Mouse (Mus musculus): ENCODE results near the gene Sdccag8. TPM values are rescaled to one million over a fixed set of nuclear protein-coding genes. Genes with fewer than 3 reads are reported as not detected.

The Sdccag8 gene
- polyA plus RNA-seq, 1 experiment from 2014 or later: 6.4 TPM

DNA sequence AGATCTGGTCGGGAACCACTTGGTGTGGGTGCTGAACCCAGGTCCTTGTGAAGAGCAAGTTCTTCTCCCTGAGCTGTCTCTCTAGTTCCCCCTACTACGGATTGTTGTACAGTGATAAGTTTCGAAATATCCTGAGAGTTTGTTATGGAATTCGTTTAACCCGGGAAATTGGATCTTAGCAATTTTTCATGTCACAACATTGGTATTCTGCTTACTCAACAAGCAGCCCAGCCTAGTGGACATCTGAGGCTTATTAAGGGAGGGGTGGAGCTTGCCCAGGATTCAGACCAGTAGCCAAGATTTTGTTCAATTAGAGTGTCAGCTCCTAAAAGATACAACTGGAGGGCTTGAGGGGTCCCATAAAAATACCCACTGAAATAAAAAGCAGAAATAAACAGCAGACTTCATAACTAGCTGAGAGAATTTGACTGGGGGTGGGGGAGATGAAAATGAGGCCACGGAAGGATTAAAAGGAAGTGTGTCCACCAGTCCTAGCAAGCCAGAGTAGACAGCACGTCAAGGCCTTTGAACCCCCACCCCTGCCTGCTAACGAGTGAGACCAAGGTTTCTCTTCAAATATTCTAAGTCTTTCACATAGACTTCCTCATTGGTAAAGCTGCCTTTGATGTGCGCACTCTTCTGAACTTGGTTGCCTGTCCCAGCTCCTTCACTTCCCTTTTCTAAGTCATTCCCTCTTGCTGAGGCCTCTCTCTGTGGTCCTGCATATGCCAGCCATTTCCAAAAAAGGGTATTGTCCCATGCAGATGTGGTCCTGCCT is 38.5 kb downstream of the Sdccag8 start:
- Histone ChIP-seq H3K27ac (replicated peaks) (no peak overlapping the region), H3K4me1 (replicated peaks; ENCODE audit: control insufficient read depth, insufficient read depth) (no peaks in the 10 kb centered on the region), H3K36me3 (ENCODE audit: control insufficient read depth, insufficient read depth, low read length) (no peaks in the 10 kb centered on the region), H3K4me3 (ENCODE audit: low read depth, low read length) (no peak overlapping the region), H3K4me2 (replicated peaks; ENCODE audit: low read depth) (no peak overlapping the region), H3K9ac (ENCODE audit: low read length) (no peak overlapping the region), H3K27me3 (ENCODE audit: control insufficient read depth, insufficient read depth, low read length) (no peaks in the 10 kb centered on the region), H3K9me3 (ENCODE audit: control insufficient read depth, low read length) (no peaks in the 10 kb centered on the region)
- TF ChIP-seq EP300 (optimal IDR thresholded peaks at IDR 0.05) (no peak), CTCF (IDR thresholded peaks at IDR 0.05; ENCODE audit: low read depth) (no peak)
- ATAC-seq (ENCODE audit: low FRiP score, low TSS enrichment) (no peak), DNase-seq (ENCODE audit: low spot score) (no peak)
- WGBS: 79% methylated on average over 9 of the region's 9 CpGs

DNA sequence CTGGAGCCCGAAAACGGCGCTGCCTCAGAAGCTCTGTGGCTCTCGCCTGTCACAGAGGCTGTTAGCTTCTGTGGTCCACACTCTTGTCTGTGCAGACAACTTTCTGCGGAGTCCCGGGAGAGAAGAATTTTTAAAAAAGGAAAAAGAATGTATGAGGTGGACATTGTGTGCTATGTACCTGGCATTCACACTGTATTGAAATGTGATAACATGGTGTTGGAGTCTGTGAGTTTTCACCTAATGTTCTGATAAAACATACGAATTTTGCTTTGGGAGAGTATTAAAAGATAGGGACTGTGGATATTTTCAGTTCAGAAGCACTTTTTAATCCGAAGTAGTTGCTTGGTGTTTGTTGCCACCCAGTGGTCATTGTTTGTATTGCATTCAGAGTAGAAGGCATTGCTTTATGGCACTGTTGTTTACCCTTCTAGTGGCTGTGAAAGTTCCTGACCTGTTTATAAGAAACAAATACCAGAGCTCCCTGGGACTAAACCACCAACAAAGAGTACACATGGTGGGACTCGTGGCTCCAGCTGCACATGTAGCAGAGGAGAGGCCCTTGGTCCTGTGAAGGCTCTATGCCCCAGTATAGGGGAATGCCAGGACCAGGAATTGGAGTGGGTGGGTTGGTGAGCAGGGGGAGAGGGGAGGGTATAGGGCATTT is 47.7 kb downstream of the Sdccag8 start:
- TF ChIP-seq EP300 (optimal IDR thresholded peaks at IDR 0.05): no peak
- TF ChIP-seq CTCF (IDR thresholded peaks at IDR 0.05; ENCODE audit: low read depth): peak; percentile 93
- no peak for ATAC-seq (ENCODE audit: low FRiP score, low TSS enrichment)
- 56% methylated on average over 9 of the region's 9 CpGs for WGBS
- no peaks in the 10 kb centered on the region for H3K27me3 ChIP-seq (ENCODE audit: control insufficient read depth, insufficient read depth, low read length)
- H3K36me3 ChIP-seq (ENCODE audit: control insufficient read depth, insufficient read depth, low read length): no peaks in the 10 kb centered on the region
- H3K4me1 ChIP-seq (replicated peaks; ENCODE audit: control insufficient read depth, insufficient read depth): no peaks in the 10 kb centered on the region
- peak; percentile 40 for DNase-seq (ENCODE audit: low spot score)
- no peaks in the 10 kb centered on the region for H3K9me3 ChIP-seq (ENCODE audit: control insufficient read depth, low read length)
- H3K9ac ChIP-seq (ENCODE audit: low read length): no peak overlapping the region
- H3K4me3 ChIP-seq (ENCODE audit: low read depth, low read length): no peak overlapping the region
- no peak overlapping the region for H3K27ac ChIP-seq (replicated peaks)
- H3K4me2 ChIP-seq (replicated peaks; ENCODE audit: low read depth): no peak overlapping the region

DNA sequence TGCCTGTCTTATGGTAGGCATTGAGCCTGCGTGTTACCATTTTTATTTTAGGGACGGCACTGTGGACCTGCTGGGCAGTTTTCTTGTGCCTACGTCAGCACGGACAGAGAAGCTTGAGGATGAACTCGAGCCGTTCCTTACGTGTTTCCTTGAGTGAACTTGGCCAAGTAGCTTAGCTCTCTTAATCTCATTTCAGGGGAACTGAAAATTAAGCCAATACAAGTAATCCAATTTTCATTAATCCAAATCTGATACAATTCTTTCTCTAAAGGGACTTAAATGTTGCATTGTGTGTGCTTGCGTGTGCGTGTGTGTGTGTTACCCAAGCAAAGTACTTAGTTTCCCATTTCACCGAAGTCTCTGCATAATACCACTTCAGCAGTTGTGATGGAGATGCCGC is 56.0 kb downstream of the Sdccag8 start:
- Histone ChIP-seq H3K4me1 (replicated peaks; ENCODE audit: control insufficient read depth, insufficient read depth) (no peaks in the 10 kb centered on the region), H3K4me2 (replicated peaks; ENCODE audit: low read depth) (no peak overlapping the region), H3K36me3 (ENCODE audit: control insufficient read depth, insufficient read depth, low read length) (peaks cover 5% of the 10 kb centered on the region; the same call in 1 of the 2 replicates), H3K9me3 (ENCODE audit: control insufficient read depth, low read length) (no peaks in the 10 kb centered on the region), H3K9ac (ENCODE audit: low read length) (no peak overlapping the region), H3K27me3 (ENCODE audit: control insufficient read depth, insufficient read depth, low read length) (no peaks in the 10 kb centered on the region), H3K27ac (replicated peaks) (no peak overlapping the region), H3K4me3 (ENCODE audit: low read depth, low read length) (no peak overlapping the region)
- ATAC-seq (ENCODE audit: low FRiP score, low TSS enrichment): no peak
- no peak for DNase-seq (ENCODE audit: low spot score)
- WGBS: 91% methylated on average over 11 of the region's 11 CpGs
- TF ChIP-seq CTCF (IDR thresholded peaks at IDR 0.05; ENCODE audit: low read depth): no peak
- TF ChIP-seq EP300 (optimal IDR thresholded peaks at IDR 0.05): no peak

DNA sequence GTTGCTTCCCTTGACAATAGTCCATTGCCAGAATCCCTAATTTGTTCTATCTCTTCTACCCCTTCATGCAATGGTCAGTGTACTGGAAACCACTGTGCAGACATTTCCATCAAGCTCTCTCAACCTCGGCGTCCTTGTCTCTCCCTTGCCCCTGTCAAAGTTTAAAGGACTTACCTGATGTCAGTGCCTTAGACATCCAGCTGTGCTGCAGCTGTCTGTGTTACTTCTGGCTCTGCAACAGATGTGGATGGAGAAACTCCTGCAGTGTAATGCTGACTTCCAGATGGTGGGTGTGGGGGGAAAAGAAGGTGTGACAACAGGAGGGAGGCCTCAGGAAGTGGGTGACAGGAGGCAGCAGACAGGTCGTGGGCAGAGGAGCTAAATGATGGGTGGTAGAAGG is 57.5 kb downstream of the Sdccag8 start:
- H3K36me3 ChIP-seq (ENCODE audit: control insufficient read depth, insufficient read depth, low read length): peaks cover 5% of the 10 kb centered on the region; the same call in 1 of the 2 replicates
- H3K4me2 ChIP-seq (replicated peaks; ENCODE audit: low read depth): no peak overlapping the region
- ATAC-seq (ENCODE audit: low FRiP score, low TSS enrichment) (no peak), DNase-seq (ENCODE audit: low spot score) (no peak)
- WGBS: 36% methylated on average over 3 of the region's 3 CpGs
- no peaks in the 10 kb centered on the region for H3K27me3 ChIP-seq (ENCODE audit: control insufficient read depth, insufficient read depth, low read length)
- no peak overlapping the region for H3K9ac ChIP-seq (ENCODE audit: low read length)
- no peak overlapping the region for H3K27ac ChIP-seq (replicated peaks)
- no peaks in the 10 kb centered on the region for H3K9me3 ChIP-seq (ENCODE audit: control insufficient read depth, low read length)
- no peak overlapping the region for H3K4me3 ChIP-seq (ENCODE audit: low read depth, low read length)
- H3K4me1 ChIP-seq (replicated peaks; ENCODE audit: control insufficient read depth, insufficient read depth): no peaks in the 10 kb centered on the region
- TF ChIP-seq CTCF (IDR thresholded peaks at IDR 0.05; ENCODE audit: low read depth) (no peak), EP300 (optimal IDR thresholded peaks at IDR 0.05) (no peak)

DNA sequence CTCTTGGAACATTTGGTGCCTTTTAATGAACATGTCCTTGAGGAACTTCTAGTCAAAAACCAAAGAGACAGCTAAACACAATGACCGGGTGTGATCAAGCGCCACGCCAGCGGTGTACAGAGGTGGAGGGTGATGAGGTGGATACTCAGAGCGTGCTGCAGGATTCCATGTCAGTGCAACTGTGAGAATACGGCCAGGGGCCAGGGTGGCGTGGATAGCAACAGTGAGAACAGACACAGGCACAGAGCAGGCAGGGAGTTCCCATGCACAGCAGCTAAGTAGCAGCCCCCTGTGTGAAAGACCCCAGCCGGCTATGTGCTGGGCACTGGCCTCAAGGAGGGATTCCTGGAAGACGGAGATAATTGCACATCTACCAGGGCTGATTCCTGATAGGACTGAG is 59.0 kb downstream of the Sdccag8 start:
- H3K9me3 ChIP-seq (ENCODE audit: control insufficient read depth, low read length): no peaks in the 10 kb centered on the region
- no peak overlapping the region for H3K4me2 ChIP-seq (replicated peaks; ENCODE audit: low read depth)
- no peak overlapping the region for H3K9ac ChIP-seq (ENCODE audit: low read length)
- peaks cover 5% of the 10 kb centered on the region; the same call in 1 of the 2 replicates for H3K36me3 ChIP-seq (ENCODE audit: control insufficient read depth, insufficient read depth, low read length)
- TF ChIP-seq CTCF (IDR thresholded peaks at IDR 0.05; ENCODE audit: low read depth): no peak
- no peak for TF ChIP-seq EP300 (optimal IDR thresholded peaks at IDR 0.05)
- DNase-seq (ENCODE audit: low spot score) (no peak), ATAC-seq (ENCODE audit: low FRiP score, low TSS enrichment) (no peak; the same call in 1 of the 2 replicates)
- H3K4me1 ChIP-seq (replicated peaks; ENCODE audit: control insufficient read depth, insufficient read depth): no peaks in the 10 kb centered on the region
- H3K27ac ChIP-seq (replicated peaks): no peak overlapping the region
- WGBS: 78% methylated on average over 9 of the region's 9 CpGs
- H3K27me3 ChIP-seq (ENCODE audit: control insufficient read depth, insufficient read depth, low read length): no peaks in the 10 kb centered on the region
- H3K4me3 ChIP-seq (ENCODE audit: low read depth, low read length): no peak overlapping the region

DNA sequence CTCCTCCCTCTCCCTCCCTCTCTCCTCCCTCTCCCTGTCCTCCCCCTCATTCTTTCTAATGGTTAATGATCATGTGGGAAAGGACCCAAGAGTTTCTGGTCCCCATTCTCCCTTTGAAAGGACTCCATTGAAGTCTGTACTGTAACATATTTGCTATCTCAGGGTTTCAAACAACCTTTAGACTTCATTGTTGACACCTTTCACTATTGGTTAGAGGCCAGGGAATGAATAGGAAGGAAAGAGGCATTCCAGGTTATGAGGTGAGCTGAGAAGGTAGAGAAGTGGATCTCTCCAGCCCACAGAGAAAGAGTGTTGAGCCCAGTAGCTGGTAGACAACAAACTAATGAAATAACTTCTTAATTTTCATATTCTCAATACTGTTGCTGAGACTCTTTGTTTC is 59.7 kb downstream of the Sdccag8 start:
- Histone ChIP-seq H3K36me3 (ENCODE audit: control insufficient read depth, insufficient read depth, low read length) (peaks cover 5% of the 10 kb centered on the region; the same call in 1 of the 2 replicates), H3K27ac (replicated peaks) (no peak overlapping the region), H3K27me3 (ENCODE audit: control insufficient read depth, insufficient read depth, low read length) (no peaks in the 10 kb centered on the region), H3K9me3 (ENCODE audit: control insufficient read depth, low read length) (no peaks in the 10 kb centered on the region), H3K9ac (ENCODE audit: low read length) (no peak overlapping the region), H3K4me2 (replicated peaks; ENCODE audit: low read depth) (no peak overlapping the region), H3K4me1 (replicated peaks; ENCODE audit: control insufficient read depth, insufficient read depth) (no peaks in the 10 kb centered on the region), H3K4me3 (ENCODE audit: low read depth, low read length) (no peak overlapping the region)
- no peak for DNase-seq (ENCODE audit: low spot score)
- peak; percentile 59; the same call in 1 of the 2 replicates for ATAC-seq (ENCODE audit: low FRiP score, low TSS enrichment)
- TF ChIP-seq EP300 (optimal IDR thresholded peaks at IDR 0.05): no peak
- TF ChIP-seq CTCF (IDR thresholded peaks at IDR 0.05; ENCODE audit: low read depth): no peak

All from stomach, postnatal 0 days (tissue).